Mouse (Mus musculus) erythroblast, embryonic 14.5 days (primary cell): Measurements from ENCODE around the gene Gm4737. TPM values are rescaled to one million over a fixed set of nuclear protein-coding genes. Genes with fewer than 3 reads are reported as not detected.
"Not testable (repeated sequence)": the region's sequence is repeated elsewhere in the genome, so short reads cannot be mapped to it uniquely, and the experiment has no call there.

Experiments
- H3K27me3 ChIP-seq: 2 replicates; pipeline ENCODE4 v1.6.1; 2012; ENCODE audit warnings: inconsistent platforms; ENCODE audit not compliant: control insufficient read depth
- H3K36me3 ChIP-seq: 2 replicates; pipeline ENCODE4 v1.6.1; 2012; ENCODE audit warnings: mild to moderate bottlenecking, inconsistent platforms; ENCODE audit not compliant: control insufficient read depth
- H3K4me1 ChIP-seq: 2 replicates; pipeline ENCODE4 v1.6.1; 2012; ENCODE audit warnings: inconsistent platforms; ENCODE audit not compliant: control insufficient read depth
- H3K4me3 ChIP-seq: replicated peaks from 2 replicates; pipeline ENCODE3; 2012; ENCODE audit warnings: moderate library complexity, mild to moderate bottlenecking, inconsistent platforms
- H3K9me3 ChIP-seq: 2 replicates; pipeline ENCODE4 v1.6.1; 2012; ENCODE audit warnings: low read length, inconsistent platforms, mixed read lengths; ENCODE audit not compliant: control insufficient read depth
- GATA1 ChIP-seq: IDR thresholded peaks from 2 replicates; pipeline ENCODE4 v1.6.1; 2012; ENCODE audit warnings: low read length, inconsistent platforms, mixed read lengths
- TAL1 ChIP-seq: IDR thresholded peaks from 3 replicates; pipeline ENCODE4 v1.6.1; 2012; ENCODE audit warnings: low read length, inconsistent platforms, mixed read lengths
- polyA plus RNA-seq: library from polyadenylated mRNA; stranded (reverse); fragments of >175 nt; gene quantifications from 2 replicates; pipeline ENCODE4 v1.2.3, GENCODE M21; 2012

Gm4737 gene
- 2.6 and 5.1 TPM in 2 replicates for polyA plus RNA-seq

DNA sequence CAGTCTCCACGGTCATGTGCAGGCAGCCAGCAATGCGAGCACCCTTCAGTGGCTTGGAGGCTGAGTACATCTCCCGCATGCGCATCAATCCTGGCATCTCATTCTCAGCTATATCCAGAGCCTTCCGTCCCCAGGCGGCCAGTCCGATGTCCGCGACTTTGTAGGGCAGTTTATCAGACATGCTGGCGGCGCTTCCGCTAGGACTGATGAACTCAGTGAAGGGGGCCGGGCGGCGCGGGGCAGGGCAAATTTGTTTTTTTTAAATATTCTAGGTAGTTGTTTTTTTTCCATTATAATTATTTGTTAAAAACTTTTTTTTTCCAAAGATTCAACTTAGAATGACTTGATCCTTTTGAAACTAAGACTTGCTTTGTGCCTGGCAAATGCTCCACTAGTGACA is at the start of gene Gm4737:
Gene Gm4737 (minus strand): TSS at position 246 of the 400 bp plus-strand sequence.
- H3K27me3 ChIP-seq, H3K9me3 ChIP-seq, H3K4me3 ChIP-seq, H3K4me1 ChIP-seq, H3K36me3 ChIP-seq: not testable (repeated sequence)

DNA sequence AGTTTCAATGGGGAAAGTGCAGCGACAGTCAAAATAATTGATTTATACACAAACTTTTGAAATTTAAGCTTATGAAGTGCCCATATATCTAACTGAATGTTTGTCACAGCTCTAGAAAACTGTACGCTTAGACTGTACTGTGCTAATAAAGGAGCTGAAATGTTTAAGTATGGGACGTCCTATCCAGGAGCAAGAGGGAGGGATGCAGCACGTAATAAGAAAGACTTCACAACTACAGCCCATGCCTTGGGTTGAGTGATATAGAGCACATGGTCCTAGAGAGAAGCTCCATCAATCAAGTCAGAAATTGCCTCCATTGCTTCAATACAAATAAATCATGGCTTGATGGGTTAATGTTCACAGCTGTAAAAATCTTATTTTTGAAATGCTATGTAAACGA is 40.9 kb upstream of the Gm4737 start:
- TF ChIP-seq GATA1, result no peak
- no peak for TF ChIP-seq TAL1
- no peaks in the 10 kb centered on the region for H3K9me3 ChIP-seq
- no peak overlapping the region for H3K4me3 ChIP-seq
- no peaks in the 10 kb centered on the region for H3K4me1 ChIP-seq
- no peaks in the 10 kb centered on the region for H3K36me3 ChIP-seq
- H3K27me3 ChIP-seq, result no peaks in the 10 kb centered on the region

DNA sequence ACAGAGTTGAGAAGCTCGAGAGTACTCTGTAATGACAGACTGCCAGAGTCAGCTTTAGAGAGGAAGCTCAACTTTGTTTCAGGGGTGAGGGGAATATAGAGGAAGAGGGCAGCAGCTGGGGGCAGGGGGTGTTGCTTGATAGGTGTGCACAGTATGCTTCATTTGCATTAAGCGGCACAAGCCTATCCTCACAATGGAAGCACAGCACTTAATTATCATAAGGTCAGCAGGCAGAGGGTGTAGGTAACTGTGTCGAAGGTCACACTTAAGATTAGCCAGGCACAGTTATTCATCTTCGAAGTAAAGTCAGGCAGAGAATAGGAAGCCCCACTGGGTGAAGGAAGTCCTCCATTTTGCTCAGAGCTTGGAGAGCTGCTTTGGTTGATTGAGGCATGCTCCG is 28.2 kb upstream of the Gm4737 start:
- H3K9me3 ChIP-seq, result no peaks in the 10 kb centered on the region
- TF ChIP-seq TAL1, result no peak
- no peak for TF ChIP-seq GATA1
- no peaks in the 10 kb centered on the region for H3K4me1 ChIP-seq
- H3K4me3 ChIP-seq, result no peak overlapping the region
- H3K27me3 ChIP-seq, result no peaks in the 10 kb centered on the region
- H3K36me3 ChIP-seq, result no peaks in the 10 kb centered on the region

DNA sequence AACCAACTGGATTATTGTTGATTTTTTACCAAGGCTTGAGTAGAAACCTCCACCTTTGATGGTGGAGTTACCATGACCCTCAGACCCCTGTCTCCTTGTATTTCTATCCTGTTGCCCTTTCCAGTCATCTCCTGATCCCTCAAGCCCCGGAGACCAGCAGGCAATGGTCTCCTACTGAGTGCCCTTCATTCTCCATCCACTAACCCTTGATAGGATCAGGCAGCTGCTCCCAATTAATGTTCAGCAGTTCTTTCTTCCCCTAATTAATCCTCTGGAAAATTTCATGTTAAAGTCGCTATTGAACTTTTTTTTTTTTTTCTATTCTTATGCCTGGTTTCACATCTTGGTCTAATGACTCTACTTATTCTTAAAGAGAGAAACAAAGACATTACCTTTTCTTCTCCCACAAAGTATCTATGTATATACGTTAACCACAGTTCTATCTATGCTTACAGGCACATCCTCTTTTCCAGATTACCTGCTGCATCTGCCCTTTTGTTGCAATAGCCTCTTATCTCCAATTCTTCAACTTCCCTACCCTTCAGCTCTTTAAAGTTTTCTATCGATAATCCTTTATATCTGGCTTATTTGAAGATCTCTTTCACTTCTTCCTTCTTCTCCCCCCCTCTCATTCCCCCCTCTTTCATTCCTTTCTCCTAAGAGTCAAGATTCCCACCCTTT is 23.4 kb upstream of the Gm4737 start:
- Histone ChIP-seq H3K9me3 (no peaks in the 10 kb centered on the region), H3K4me1 (no peaks in the 10 kb centered on the region), H3K4me3 (no peak overlapping the region), H3K36me3 (no peaks in the 10 kb centered on the region), H3K27me3 (no peaks in the 10 kb centered on the region)
- no peak for TF ChIP-seq TAL1
- TF ChIP-seq GATA1, result no peak

DNA sequence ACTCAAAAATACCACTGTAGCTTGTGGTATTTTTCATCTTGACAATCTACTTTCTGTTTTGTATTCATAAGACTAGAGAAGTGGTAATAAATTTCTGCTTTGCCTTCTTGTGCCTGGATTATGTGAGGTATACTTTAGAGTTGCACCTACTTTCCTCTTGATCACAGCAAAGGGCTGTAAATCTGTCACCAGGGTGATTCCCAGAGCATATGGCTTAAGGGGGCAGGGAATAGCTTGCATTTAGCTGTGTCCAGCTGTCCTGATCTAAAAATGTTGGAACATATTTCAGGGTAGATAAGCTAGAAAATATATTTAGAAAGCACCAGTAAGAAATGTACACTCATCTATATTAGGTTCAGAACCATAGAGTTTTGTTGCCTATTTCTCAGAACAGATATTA is 18.2 kb upstream of the Gm4737 start:
- no peaks in the 10 kb centered on the region for H3K9me3 ChIP-seq
- H3K4me1 ChIP-seq, result no peaks in the 10 kb centered on the region
- TF ChIP-seq GATA1 (no peak), TAL1 (no peak)
- no peaks in the 10 kb centered on the region for H3K36me3 ChIP-seq
- no peaks in the 10 kb centered on the region for H3K27me3 ChIP-seq
- H3K4me3 ChIP-seq, result no peak overlapping the region

DNA sequence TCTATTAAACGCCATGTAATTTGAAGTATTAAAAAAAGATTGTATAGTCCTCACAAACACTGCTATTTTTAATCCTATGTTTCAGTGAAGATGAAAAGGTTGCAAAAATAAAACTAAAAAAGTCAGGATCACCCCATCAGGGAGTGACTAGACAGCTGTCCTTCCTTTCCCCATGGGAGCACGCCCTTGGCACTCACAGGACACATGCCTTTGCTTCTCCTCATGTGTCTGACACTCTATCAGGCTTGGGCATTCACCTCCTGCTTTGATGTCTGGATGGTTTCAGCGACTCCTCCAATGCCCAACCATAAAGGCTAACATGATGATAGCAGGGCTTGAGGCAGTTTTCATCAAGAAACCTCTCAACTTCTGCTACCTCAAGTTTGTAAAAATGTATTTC is 12.1 kb upstream of the Gm4737 start:
- Histone ChIP-seq H3K9me3 (no peaks in the 10 kb centered on the region), H3K27me3 (no peaks in the 10 kb centered on the region), H3K4me3 (no peak overlapping the region), H3K36me3 (no peaks in the 10 kb centered on the region), H3K4me1 (no peaks in the 10 kb centered on the region)
- TF ChIP-seq GATA1 (no peak), TAL1 (no peak)

DNA sequence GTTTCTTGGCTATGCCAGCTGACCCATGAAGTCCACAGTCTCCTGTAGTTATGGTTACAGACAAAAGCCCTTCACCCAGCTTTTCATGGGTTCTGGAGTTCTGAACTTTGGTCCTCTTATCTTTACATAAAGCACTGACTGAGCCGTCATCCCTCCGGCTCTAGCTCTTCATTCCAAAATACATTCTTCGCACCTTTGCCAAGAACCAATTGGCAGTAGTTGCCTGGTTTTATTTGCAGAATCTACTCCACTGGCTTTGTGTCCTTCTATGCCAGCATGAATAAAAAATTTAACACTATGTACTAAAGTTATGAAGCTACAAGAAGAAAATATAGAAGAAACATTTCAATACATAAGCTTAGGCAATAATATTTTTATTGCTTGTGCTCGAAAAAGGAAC is 10.4 kb upstream of the Gm4737 start:
- no peak for TF ChIP-seq GATA1
- no peak for TF ChIP-seq TAL1
- H3K4me1 ChIP-seq, result no peaks in the 10 kb centered on the region
- no peaks in the 10 kb centered on the region for H3K9me3 ChIP-seq

DNA sequence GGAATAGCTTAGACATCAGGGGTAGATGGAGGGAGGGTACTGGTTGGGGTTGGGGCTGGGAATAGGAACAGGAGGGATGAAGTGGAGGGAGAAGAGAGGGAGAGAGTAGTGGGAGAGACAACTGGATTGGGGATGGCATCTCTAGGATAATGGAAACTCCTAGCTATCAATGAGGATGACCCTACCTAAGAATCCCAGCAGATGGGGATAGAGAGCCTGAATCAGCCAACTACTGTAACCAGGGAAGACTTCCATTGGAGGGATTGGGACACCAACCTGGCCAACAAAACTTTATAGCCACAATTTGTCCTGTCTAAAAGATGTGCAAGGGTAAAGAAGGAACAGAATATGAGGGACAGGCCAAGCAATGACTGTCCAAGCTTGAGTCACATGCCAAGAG is 3.7 kb downstream of the Gm4737 start:
- Histone ChIP-seq H3K9me3 (no peaks in the 10 kb centered on the region), H3K27me3 (no peaks in the 10 kb centered on the region), H3K36me3 (no peaks in the 10 kb centered on the region), H3K4me1 (no peaks in the 10 kb centered on the region), H3K4me3 (no peak overlapping the region)
- TF ChIP-seq TAL1, result no peak
- no peak for TF ChIP-seq GATA1

More for the DNA sequence above, 10.4 kb upstream of the Gm4737 start:
- no peak overlapping the region for H3K4me3 ChIP-seq
- no peaks in the 10 kb centered on the region for H3K27me3 ChIP-seq
- H3K36me3 ChIP-seq, result no peaks in the 10 kb centered on the region

DNA sequence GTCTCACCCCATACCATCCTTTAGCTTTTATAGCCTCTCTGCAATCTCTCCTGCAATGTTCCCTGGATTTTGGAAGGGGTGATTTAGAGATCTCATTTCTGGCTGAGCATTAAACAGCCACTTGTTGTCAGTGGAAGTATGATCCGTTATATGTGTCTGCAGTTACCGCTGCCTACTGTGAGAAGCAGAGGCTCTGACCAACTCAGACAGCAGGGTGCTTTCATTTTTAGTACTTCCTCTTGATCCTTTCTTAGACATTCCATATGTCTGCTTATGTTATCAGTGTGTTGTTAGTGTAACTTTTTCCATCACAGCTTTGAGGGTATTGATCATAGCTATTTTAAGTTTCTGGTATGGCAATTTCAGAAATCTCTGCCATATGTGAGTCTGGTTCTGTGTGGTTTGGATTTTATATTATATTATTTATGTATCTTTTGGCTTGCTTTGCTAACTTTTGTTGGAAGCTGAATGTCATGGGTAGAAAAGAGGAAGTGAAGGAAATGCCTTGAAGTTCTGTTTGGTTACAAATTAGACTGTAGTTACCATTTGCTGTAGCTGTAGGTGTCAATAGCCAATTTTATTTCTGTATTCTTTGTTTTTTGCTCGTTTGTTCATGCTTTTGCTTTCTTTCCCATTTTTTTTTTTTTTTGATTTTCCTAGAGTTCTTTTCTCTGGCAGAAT is 6.1 kb downstream of the Gm4737 start:
- Histone ChIP-seq H3K4me1 (no peaks in the 10 kb centered on the region), H3K27me3 (no peaks in the 10 kb centered on the region), H3K4me3 (no peak overlapping the region), H3K9me3 (no peaks in the 10 kb centered on the region), H3K36me3 (no peaks in the 10 kb centered on the region)
- TF ChIP-seq TAL1 (no peak), GATA1 (no peak)
